Mouse (Mus musculus): ENCODE measurements around the gene Jmjd8. TPM values are rescaled to one million over a fixed set of nuclear protein-coding genes. Genes with fewer than 3 reads are reported as not detected.

Gene Jmjd8
- polyA plus RNA-seq, 1 experiment = 29.2 TPM

GRCm38 (mm10) chr17:25824362-25825142 is 4.1 kb upstream of the Jmjd8 start:
- H3K4me3 ChIP-seq (ENCODE audit: insufficient read depth, low read depth, low read length) = peak overlapping the region; percentile 81
- H3K4me1 ChIP-seq (ENCODE audit: control insufficient read depth, insufficient read depth, insufficient read length, low read length) = peaks cover 15% of the 10 kb centered on the region
- H3K27ac ChIP-seq (replicated peaks; ENCODE audit: low read depth, low read length) = no peak overlapping the region

- Histone ChIP-seq H3K27ac (replicated peaks; ENCODE audit: low read depth, low read length) (no peak overlapping the region), H3K4me1 (ENCODE audit: control insufficient read depth, insufficient read depth, insufficient read length, low read length) (peaks cover 17% of the 10 kb centered on the region), H3K4me3 (ENCODE audit: insufficient read depth, low read depth, low read length) (no peak overlapping the region)
Observed at GRCm38 (mm10) chr17:25825311-25825710, 3.4 kb upstream of the Jmjd8 start.

- Histone ChIP-seq H3K27ac (replicated peaks; ENCODE audit: low read depth, low read length) (no peak overlapping the region), H3K4me3 (ENCODE audit: insufficient read depth, low read depth, low read length) (no peak overlapping the region), H3K4me1 (ENCODE audit: control insufficient read depth, insufficient read depth, insufficient read length, low read length) (peaks cover 17% of the 10 kb centered on the region)
Observed at GRCm38 (mm10) chr17:25825984-25826570, 2.6 kb upstream of the Jmjd8 start.

GRCm38 (mm10) chr17:25827011-25827410 is 1.7 kb upstream of the Jmjd8 start:
- no peak overlapping the region for H3K4me3 ChIP-seq (ENCODE audit: insufficient read depth, low read depth, low read length)
- H3K4me1 ChIP-seq (ENCODE audit: control insufficient read depth, insufficient read depth, insufficient read length, low read length) = peaks cover 24% of the 10 kb centered on the region
- no peak overlapping the region for H3K27ac ChIP-seq (replicated peaks; ENCODE audit: low read depth, low read length)

GRCm38 (mm10) chr17:25827546-25828222 is 983 bp upstream of the Jmjd8 start:
- Histone ChIP-seq H3K4me1 (ENCODE audit: control insufficient read depth, insufficient read depth, insufficient read length, low read length) (peaks cover 25% of the 10 kb centered on the region), H3K4me3 (ENCODE audit: insufficient read depth, low read depth, low read length) (no peak overlapping the region), H3K27ac (replicated peaks; ENCODE audit: low read depth, low read length) (no peak overlapping the region)

GRCm38 (mm10) chr17:25828223-25828594 is 458 bp upstream of the Jmjd8 start:
- Histone ChIP-seq H3K27ac (replicated peaks; ENCODE audit: low read depth, low read length) (no peak overlapping the region), H3K4me3 (ENCODE audit: insufficient read depth, low read depth, low read length) (peak overlapping the region; percentile 78), H3K4me1 (ENCODE audit: control insufficient read depth, insufficient read depth, insufficient read length, low read length) (peaks cover 25% of the 10 kb centered on the region)

- Histone ChIP-seq H3K27ac (replicated peaks; ENCODE audit: low read depth, low read length) (no peak overlapping the region), H3K4me1 (ENCODE audit: control insufficient read depth, insufficient read depth, insufficient read length, low read length) (peaks cover 18% of the 10 kb centered on the region), H3K4me3 (ENCODE audit: insufficient read depth, low read depth, low read length) (peak overlapping the region; percentile 78)
Observed at GRCm38 (mm10) chr17:25829558-25830017, 921 bp downstream of the Jmjd8 start.

GRCm38 (mm10) chr17:25830200-25830753 is 1.6 kb downstream of the Jmjd8 start:
- Histone ChIP-seq H3K4me1 (ENCODE audit: control insufficient read depth, insufficient read depth, insufficient read length, low read length) (peaks cover 20% of the 10 kb centered on the region), H3K27ac (replicated peaks; ENCODE audit: low read depth, low read length) (no peak overlapping the region), H3K4me3 (ENCODE audit: insufficient read depth, low read depth, low read length) (peak overlapping the region; percentile 1; the same call in 1 of the 2 replicates)

GRCm38 (mm10) chr17:25830806-25831431 is 2.3 kb downstream of the Jmjd8 start:
- peaks cover 26% of the 10 kb centered on the region for H3K4me1 ChIP-seq (ENCODE audit: control insufficient read depth, insufficient read depth, insufficient read length, low read length)
- no peak overlapping the region for H3K27ac ChIP-seq (replicated peaks; ENCODE audit: low read depth, low read length)
- H3K4me3 ChIP-seq (ENCODE audit: insufficient read depth, low read depth, low read length) = no peak overlapping the region

- Histone ChIP-seq H3K4me1 (ENCODE audit: control insufficient read depth, insufficient read depth, insufficient read length, low read length) (peaks cover 31% of the 10 kb centered on the region), H3K4me3 (ENCODE audit: insufficient read depth, low read depth, low read length) (peak overlapping the region; percentile 87), H3K27ac (replicated peaks; ENCODE audit: low read depth, low read length) (0 out of 2 replicates have a peak overlapping the region, but pooled peaks have one; percentile 10)
Observed at GRCm38 (mm10) chr17:25831451-25832281, 3.0 kb downstream of the Jmjd8 start.

GRCm38 (mm10) chr17:25832436-25833290 is 4.0 kb downstream of the Jmjd8 start:
- Histone ChIP-seq H3K4me1 (ENCODE audit: control insufficient read depth, insufficient read depth, insufficient read length, low read length) (peaks cover 31% of the 10 kb centered on the region), H3K4me3 (ENCODE audit: insufficient read depth, low read depth, low read length) (peak overlapping the region; percentile 87), H3K27ac (replicated peaks; ENCODE audit: low read depth, low read length) (peak overlapping the region; percentile 96)

- peak within 1 kb of the TSS; percentile 87 for H3K4me3 ChIP-seq (ENCODE audit: insufficient read depth, low read depth, low read length)
- peak within 1 kb of the TSS; percentile 96 for H3K27ac ChIP-seq (replicated peaks; ENCODE audit: low read depth, low read length)
- H3K4me1 ChIP-seq (ENCODE audit: control insufficient read depth, insufficient read depth, insufficient read length, low read length) = peaks cover 31% of the 10 kb centered on the region
Observed at GRCm38 (mm10) chr17:25833291-25833663, 4.6 kb downstream of the Jmjd8 start, which contains the start of gene Stub1. Gene Stub1 (minus strand): TSS chr17:25833404.

- peak overlapping the region; percentile 76 for H3K4me3 ChIP-seq (ENCODE audit: insufficient read depth, low read depth, low read length)
- H3K4me1 ChIP-seq (ENCODE audit: control insufficient read depth, insufficient read depth, insufficient read length, low read length) = peaks cover 31% of the 10 kb centered on the region
- peak overlapping the region; percentile 96 for H3K27ac ChIP-seq (replicated peaks; ENCODE audit: low read depth, low read length)
Observed at GRCm38 (mm10) chr17:25833961-25834594, 5.4 kb downstream of the Jmjd8 start.

Data from brown adipose tissue, adult 24 weeks (tissue).